In the genomic region with DNA sequence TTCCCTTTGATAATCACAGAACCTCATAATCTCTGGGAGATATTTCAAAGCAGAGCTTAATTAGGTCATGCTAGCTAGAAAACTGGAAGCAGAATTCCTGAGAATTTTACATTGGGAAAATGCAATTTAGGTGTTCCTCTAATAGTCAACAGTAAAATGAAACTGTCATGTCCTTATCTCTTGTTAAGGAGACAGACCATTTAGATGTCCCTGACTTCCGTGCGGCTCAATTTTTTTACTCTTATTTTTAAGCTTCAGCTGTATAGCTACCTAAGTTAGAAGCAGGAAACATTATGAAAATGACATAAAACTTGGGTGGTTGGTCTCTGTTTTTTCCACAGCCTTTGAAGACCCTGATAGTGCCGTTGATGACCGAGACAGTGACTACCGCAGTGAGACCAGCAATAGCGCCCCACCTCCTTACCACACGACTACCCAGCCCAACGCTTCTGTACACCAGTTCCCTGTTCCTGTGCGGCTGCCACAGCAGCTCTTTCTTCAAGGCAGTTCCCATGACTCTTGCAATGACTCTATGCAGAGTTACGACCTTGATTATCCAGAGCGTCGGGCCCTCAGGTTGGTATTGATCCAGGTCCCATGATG, we compare ENCODE assay signal across 16 mouse cellular contexts.
"Had no signal": no experiment of that assay in that cellular context is flagged by ENCODE, and none has a peak within 500 bp of the region (broad histone marks: within the 10 kb centered on the region; RNA-seq: fewer than 3 reads in every experiment).

No protein-coding gene starts in this region.

- H3K4me1 ChIP-seq: neural tube, embryonic 13.5 days; neural tube, embryonic 15.5 days; stomach, embryonic 15.5 days had no signal

- H3K27me3 ChIP-seq: neural tube, embryonic 13.5 days; neural tube, embryonic 15.5 days; stomach, embryonic 15.5 days had no signal

- DNase-seq: retina, postnatal 1 day; right cerebral cortex, adult 18-20 months; right cerebral cortex, postnatal 14 days; right cerebral cortex, postnatal 25 days; right cerebral cortex, postnatal 4 days; spleen, adult 18-20 months; thymus, adult 18-20 months; thymus, adult 2 months; thymus, postnatal 14 days; thymus, postnatal 25 days; thymus, postnatal 36 days; thymus, postnatal 4 days had no signal

- H3K9ac ChIP-seq: neural tube, embryonic 13.5 days; neural tube, embryonic 15.5 days; stomach, embryonic 15.5 days had no signal

- H3K36me3 ChIP-seq: neural tube, embryonic 15.5 days; stomach, embryonic 15.5 days had no signal

- H3K9me3 ChIP-seq: neural tube, embryonic 13.5 days; neural tube, embryonic 15.5 days; stomach, embryonic 15.5 days had no signal

- H3K27ac ChIP-seq: neural tube, embryonic 13.5 days; neural tube, embryonic 15.5 days; stomach, embryonic 15.5 days; stomach, postnatal 0 days had no signal

- H3K4me3 ChIP-seq: neural tube, embryonic 13.5 days; neural tube, embryonic 15.5 days; stomach, embryonic 15.5 days had no signal
